Mouse (Mus musculus) thymus, postnatal 4 days (tissue): Measurements from ENCODE around the gene Stxbp6.
"Not testable (repeated sequence)": the region's sequence is repeated elsewhere in the genome, so short reads cannot be mapped to it uniquely, and the experiment has no call there.

Experiments used
- DNase-seq: peaks from one replicate; pipeline ENCODE4 v3.0.0; 2021

Stxbp6 gene

GRCm38 (mm10) chr12:45053319-45053718 is 21.2 kb downstream of the Stxbp6 start:
- DNase-seq = no peak

DNA sequence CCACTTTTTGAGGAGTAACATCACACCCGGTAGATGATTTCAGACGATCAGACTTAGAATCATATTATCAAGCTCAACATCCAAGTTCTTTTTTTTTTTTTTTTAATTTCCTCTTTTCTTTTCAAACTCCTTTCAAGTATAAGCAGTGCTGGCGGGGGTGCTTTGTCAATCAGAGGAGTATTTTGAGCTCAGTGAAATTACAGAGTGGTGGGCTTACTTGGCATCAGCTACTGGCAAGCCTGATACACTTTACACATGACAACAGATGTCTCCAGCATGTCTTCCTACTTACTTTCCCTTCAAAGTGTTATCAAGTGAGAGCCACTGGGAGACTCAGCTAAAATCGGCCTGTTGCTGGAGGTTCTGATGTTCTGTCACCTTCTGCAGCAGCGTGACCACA is 21.6 kb downstream of the Stxbp6 start:
- DNase-seq = no peak

DNA sequence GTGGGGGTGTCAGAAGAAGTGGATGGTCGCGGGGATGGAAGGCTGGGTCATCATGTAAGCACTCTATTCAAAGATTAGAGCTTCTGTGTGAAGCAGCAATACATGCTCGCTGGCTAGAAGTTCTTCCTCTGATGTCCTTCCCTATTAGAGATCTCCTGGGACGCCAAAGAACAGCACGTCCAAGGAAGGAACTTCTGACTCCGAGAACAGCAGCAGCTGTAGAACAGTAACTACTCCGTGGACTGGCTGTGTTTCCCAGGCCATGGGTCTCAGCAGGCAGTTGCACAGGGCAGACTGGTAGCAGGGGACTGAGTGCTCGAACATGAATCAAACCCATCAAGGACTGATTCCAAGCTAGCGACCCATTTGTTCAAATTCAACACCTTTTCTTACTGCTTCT is 24.6 kb downstream of the Stxbp6 start:
- DNase-seq = no peak

DNA sequence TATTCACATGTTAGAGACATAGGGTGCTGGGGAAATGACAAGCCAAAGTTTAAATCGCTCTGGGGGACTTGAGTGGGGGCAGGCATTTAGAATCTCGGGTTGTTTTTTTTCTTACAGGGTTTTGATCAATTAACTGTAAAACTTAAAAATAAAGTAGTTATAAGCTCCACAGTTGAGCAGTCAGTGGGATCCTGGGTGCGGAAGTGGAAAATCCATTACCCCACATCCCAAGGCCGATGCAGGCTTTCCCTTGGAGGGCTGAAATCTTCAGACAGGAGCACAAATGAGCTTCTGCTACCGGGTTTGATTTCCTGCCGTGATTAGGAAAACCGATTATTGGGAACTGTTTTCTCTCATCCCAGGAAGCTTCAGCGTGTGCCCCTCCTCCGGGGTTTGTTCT is 26.8 kb downstream of the Stxbp6 start:
- DNase-seq = not testable (repeated sequence)

- DNase-seq = no peak
Observed at GRCm38 (mm10) chr12:45047172-45047571, 27.3 kb downstream of the Stxbp6 start.

DNA sequence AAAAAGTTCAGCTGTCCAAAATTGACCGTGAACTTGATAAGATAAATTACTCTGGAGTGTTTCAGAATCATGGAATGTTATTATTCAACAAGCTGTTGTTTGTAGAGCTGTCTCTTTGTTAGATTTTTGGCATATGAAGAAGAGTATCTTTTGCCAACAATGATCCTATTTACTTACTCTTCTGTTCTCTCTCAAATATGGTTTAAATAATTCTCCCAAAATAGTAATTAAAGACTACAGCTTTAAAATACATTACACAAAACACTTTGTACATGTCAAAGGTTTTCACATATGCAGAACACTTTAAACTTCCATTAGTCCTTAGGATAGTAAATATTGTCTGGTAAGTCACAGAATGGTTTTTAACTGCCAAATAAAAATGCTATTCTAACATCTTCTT is 29.9 kb downstream of the Stxbp6 start:
- no peak for DNase-seq

- DNase-seq = no peak
Observed at GRCm38 (mm10) chr12:45042591-45043091, 31.9 kb downstream of the Stxbp6 start.

DNA sequence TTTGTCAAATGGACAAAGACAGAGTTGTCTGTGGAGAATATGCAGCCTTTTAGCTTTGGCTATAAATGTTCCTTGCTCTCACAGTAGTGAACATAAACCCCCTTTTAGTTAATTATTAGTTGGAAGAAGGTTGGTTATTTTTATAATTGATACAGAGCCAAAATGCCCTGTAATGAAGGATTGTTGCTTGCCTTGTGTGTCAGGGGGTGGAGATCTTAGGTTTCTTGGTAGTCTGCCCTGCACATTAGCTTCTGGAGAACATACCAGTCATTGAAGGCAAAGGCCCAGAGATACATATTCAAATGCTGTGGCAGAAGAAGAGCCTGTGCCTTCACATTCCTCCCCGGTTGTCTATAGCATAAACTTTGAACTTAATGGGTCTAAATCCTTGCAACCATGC is 37.0 kb downstream of the Stxbp6 start:
- no peak for DNase-seq

DNA sequence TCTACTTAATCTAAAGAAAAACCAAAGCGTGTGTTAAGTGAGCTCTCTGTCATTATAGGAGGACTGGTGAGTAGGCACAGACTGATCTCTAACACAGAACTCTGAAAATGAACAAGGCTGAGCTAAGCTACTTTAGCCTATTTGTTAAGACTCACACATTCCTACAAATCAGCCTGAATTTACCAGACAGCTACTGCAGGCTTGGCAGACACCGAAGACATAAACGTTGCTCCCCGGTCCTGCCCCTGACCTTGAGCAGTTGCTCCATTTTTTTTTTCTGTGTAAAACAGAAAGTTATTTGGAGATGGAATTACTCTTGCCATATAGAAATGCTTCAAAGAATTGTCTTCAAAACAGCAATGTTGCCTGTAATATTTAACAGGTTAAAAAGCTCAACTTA is 37.4 kb downstream of the Stxbp6 start:
- DNase-seq = no peak

DNA sequence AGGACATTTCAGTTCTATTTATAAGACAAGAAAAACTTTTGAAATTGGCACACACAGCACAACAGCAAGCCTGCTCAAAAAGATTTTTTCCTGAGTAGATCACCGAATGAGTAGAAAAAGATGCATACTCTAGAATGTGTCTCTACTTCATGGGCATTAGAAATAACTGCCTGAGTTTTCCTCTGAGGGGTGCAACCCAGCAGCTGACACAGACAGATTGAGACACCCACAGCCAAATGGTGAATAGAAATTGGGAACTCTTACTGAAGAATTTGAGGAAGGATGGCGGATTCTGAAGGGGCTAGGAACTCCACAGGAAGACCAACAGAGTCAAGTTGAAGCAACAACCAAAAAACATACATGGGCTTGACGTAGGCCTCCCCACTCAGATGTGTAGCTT is 43.8 kb downstream of the Stxbp6 start:
- DNase-seq = no peak

- DNase-seq = no peak
Observed at GRCm38 (mm10) chr12:45026347-45026746, 48.2 kb downstream of the Stxbp6 start.

GRCm38 (mm10) chr12:45020018-45020417 is 54.5 kb downstream of the Stxbp6 start:
- DNase-seq = no peak

- no peak for DNase-seq
Observed at GRCm38 (mm10) chr12:45019059-45019822, 55.3 kb downstream of the Stxbp6 start.

- DNase-seq = no peak
Observed at GRCm38 (mm10) chr12:45013246-45013756, 61.2 kb downstream of the Stxbp6 start.

DNA sequence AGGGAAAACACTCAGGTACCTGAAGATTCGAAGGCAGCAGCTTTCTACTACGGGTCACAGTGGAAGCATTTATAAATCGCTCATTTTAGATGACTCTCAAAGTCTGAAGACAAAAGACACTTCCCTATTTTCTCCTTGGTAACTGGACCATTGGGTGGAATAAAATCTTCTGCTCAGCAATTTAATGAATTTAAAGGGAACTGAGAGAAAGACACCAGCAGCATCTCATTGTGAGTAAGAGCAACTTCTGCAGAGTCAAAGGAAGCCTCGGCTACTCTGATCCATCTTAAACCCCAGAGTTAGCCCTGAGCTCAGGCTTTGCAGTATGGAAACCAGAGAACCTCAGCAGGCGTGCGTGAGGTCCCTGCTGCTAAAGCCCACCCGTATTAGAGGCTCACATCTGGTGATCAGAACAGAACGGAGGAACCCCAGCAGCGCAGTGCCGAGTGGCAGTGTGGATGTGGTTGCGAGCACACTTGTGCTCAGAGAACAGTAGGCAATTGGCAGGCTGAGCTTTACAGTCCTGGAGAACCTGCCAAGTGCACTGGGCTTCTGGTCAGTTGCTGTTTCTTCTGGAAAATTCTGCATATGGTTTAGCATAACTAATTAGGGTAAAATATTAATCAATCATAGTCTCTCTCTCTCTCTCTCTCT is 62.9 kb downstream of the Stxbp6 start:
- no peak for DNase-seq

DNA sequence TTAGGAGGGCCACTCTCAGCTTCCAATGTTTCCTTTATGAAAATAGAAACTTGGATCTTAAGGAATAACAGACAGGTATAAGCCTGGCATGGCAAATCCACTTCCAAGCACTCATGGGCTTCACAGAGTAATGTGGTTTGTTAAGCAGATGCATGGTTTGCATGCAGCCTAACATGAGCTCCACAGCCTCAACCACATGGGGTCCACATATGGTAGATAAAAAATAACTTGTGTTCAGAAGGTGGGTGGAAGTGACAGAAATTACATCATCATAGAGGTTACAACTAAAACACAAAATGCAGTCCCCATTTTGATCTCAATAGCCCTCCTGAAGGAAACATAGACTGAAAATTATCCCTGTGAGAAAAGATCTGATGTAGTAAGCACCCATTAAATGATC is 63.5 kb downstream of the Stxbp6 start:
- DNase-seq = no peak

- DNase-seq = no peak
Observed at GRCm38 (mm10) chr12:45009984-45010611, 64.4 kb downstream of the Stxbp6 start.

DNA sequence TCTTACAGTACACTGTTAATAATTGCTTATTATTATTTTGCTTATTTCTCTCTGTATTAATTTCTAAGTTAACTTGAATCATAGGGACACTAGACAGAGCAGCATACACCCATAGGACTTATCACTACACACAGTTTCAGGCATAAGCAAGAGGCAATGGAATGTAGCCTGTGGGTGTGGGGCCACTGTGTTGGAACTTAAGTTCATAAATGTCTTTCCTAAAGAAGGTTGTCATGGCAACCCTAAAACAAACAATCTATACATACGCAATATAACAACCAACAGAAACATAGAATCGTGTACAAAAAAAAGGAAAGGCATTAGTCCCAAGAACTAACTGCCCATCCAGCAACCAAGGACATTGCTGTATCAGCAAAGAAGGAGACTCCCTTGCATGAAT is 67.9 kb downstream of the Stxbp6 start:
- DNase-seq = no peak

- DNase-seq = no peak
Observed at GRCm38 (mm10) chr12:45006049-45006448, 68.5 kb downstream of the Stxbp6 start.

DNA sequence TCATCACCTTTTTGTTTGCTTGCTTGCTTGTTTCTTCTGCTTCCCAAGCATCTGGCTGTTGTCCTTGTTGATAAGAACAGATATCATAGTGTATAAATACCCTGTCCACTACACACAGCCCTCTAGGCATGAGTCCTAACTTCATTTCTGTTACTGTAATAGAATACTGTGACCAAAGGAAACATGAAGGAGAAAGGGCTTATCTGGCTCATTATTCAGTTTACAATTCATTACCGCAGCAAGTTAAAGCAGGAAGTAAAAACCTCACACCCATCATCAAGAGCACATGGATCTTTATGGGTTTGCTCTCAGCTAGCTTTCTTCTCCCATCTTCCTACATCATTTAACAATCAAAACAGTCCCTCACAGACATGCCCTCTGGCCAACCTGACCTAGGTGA is 72.5 kb downstream of the Stxbp6 start:
- no peak for DNase-seq

- no peak for DNase-seq
Observed at GRCm38 (mm10) chr12:44997422-44997821, 77.1 kb downstream of the Stxbp6 start.

DNA sequence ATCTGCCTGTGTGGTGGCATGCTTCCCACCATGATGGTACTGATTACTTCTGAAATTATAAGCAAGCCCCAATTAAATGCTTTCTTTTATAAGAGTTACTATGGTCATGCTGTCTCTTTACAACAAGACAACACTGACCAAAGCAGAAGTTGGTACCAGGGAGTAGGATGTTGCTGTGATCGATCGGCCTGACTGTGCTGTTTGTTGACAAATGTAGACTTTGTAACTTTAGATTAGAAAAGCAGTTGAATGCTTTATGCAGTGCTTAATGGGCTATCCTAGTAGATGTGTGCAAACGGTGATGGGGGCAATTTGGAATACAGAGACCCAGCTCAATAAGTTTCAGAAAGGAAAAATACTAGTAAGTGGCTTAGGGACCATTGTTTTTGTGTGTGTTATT is 77.6 kb downstream of the Stxbp6 start:
- DNase-seq = no peak

DNA sequence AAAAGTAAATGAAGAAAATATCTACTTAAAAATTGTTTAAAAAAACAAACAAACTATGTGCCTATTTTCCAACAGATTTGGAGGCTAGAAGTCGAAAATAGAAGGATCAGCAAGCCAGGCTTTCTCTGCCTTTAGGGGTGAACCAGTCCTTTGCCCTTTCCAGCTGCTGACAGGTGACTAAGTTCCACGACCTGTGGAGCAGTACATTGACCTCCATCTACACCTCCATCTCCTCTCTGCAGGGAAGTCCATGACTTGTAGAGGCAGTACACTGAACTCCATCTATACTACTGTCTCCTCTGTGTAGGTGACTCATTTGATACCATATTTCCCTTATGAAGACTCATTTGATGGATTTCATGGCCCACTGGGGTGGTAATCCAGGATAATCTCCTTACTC is 78.2 kb downstream of the Stxbp6 start:
- no peak for DNase-seq

- no peak for DNase-seq
Observed at GRCm38 (mm10) chr12:44993391-44993790, 81.1 kb downstream of the Stxbp6 start.
